Mouse (Mus musculus): ENCODE results near the gene Sall2.
A peak's percentile ranks its signal among the peaks of the same experiment; 100 is the strongest.
"Not testable (repeated sequence)": the region's sequence is repeated elsewhere in the genome, so short reads cannot be mapped to it uniquely, and the experiment has no call there.

Gene Sall2

GRCm38 (mm10) chr14:52327910-52328812 is at the start of gene Sall2:
Sall2 (minus strand) TSS chr14:52328762.
- no peak for DNase-seq (ENCODE audit: low read depth, low spot score)

DNA sequence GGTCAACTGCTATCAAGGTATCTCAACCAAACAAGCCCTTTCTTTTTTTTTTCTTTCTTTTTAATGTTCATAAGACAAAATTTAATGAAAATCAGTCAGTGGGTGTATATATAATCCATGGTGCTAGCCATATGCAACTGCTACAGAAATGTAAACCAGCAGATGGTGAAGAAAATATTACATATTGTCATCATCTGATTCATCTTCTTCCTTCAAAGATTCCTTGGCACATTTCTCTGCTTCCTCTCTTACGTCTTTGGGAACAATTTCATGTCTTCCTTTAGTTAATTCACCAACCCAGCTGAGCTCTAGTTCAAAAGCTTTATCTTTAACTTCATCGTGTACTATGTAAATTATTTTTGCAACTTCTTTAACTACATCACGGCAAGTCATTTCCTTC is 40.2 kb upstream of the Sall2 start:
- no peak for DNase-seq (ENCODE audit: low read depth, low spot score)

DNA sequence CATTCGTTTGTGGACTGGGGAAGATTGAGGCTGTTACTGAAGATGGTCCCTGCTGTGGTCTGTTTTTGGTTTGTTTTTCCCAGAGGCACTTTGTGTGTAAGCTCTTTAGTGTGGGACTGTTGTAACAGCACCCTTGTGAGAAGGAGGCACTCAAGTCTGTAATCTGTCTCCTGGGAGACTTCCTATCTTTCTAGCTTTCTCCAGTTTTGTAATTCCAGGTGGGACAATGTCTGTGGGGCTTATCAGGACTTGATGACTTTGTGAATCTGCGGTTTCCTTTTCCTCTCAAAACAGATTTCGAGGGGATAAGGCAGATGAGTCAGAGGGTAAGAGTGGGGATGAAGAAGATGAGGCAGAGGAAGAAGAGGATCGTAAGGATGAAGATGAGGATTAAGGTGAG is 27.7 kb upstream of the Sall2 start, which contains the start of gene Olfr1513:
TSS of gene Olfr1513 (minus strand) at position 101 of the 400 bp plus-strand sequence.
- DNase-seq (ENCODE audit: low read depth, low spot score) = no peak

- no peak for DNase-seq (ENCODE audit: low read depth, low spot score)
Measured at GRCm38 (mm10) chr14:52339512-52339852, 10.9 kb upstream of the Sall2 start.

DNA sequence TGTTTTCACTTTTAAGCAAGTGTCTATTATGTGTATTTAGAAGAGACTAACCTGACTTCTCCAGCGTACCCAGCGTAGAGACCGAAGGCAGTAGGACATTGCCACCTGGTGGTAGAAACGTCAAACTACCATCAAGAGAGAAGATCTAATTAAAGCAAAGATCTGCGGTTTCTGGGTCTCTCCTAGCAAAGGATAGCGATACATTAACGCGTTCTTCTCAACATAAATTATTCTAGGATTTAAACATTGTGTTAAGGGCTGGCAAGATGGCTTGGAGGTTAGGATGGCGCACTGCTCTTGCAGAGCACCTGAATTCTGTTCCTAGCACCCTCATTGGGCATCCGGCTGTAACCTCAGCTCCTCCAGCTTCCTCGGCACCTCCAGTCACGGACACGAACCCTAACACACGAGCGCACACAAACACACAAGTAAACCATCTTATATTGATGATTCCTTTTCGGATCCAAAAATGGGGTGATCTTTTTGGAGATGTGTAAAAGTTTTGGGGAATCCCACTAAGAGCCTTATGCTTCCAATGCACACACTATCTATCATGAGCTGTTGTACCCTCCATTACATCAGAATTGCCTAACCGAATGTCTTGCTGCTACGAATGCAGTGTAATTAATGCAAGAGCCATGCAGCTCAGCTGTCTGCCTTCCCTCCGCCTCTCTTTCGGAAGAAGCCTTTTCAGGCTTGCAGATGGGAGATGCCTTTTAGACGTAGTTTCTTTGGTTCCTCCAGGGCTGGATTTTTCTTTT is 10.4 kb upstream of the Sall2 start:
- peak; percentile 71 for DNase-seq (ENCODE audit: low read depth, low spot score)

DNA sequence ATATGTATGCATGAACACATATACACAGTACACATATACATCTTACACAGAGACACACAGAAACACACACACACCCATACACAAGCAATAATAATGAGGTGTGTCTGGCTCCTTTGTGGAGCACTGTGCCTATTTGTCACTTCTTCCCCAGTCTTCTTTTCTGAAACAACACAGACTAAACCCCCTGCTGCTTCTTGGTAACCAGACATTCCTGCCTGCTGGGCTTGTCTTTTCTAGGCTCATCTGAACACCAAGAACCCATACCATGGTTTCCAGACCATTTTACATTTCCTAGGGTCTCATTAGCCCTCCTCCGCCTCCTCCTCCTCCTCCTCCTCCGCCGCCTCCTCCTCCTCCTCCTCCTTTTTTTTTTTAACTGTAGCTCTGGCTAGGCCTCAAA is 3.6 kb upstream of the Sall2 start:
- DNase-seq (ENCODE audit: low read depth, low spot score) = no peak

DNA sequence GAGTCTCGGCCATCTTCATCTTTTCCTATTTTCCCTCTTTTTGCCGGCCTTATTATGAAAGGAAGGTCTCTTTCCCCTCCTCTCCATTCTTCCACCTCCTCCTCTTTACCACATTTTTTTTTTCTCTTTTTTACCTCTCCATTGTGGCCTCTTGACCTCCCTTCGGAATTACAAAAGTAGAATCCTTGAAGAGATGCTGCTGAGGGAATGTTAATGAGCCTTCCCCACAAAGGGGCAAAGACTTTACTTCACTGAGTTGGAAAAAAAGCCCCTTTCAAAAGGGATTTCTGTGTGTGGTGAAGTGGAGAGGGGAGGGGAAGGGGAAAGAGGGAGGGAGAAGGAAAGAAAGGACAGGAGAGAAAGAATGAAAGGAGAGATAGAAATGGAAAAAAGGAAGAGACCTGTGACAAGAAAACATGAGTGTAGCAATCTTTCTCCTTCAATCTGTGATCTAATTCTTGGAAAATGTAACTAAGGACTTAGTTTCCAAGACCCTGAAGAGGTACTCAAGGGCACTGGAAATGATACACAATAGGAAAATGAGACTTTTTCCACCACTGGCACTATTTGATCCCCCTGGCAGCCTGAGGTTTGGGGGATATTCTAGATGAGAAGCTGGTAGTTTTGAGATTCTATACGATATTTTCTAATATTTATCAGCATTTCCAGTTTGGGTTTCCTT is 2.6 kb upstream of the Sall2 start:
- DNase-seq (ENCODE audit: low read depth, low spot score) = no peak

DNA sequence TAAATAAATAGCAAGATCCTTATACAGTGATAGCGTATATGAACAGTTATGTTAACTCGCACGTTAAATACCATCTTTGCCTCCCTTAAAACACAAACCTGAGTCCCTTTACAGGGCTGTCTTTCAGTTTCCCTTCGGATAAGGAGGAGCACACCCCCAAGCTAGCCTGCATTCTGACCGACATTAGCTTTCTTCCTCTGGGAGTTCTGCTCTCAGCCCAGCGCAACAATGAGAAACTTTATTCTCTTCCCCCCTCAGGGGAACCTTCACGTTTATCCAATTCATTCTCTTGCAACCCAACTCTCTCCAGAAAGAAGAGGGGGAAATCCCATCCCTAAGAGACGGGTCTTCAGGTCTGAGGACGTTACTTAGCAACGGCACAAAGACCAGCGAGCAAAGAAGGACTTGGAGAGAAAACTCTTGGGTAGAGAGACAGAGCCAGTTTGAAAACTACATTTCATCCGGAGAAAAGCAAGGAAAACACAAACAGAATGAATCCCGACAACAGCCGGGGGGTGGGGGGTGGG is 1.1 kb downstream of the Sall2 start:
- no peak for DNase-seq (ENCODE audit: low read depth, low spot score)

GRCm38 (mm10) chr14:52325890-52326289 is 2.7 kb downstream of the Sall2 start:
- DNase-seq (ENCODE audit: low read depth, low spot score) = no peak

DNA sequence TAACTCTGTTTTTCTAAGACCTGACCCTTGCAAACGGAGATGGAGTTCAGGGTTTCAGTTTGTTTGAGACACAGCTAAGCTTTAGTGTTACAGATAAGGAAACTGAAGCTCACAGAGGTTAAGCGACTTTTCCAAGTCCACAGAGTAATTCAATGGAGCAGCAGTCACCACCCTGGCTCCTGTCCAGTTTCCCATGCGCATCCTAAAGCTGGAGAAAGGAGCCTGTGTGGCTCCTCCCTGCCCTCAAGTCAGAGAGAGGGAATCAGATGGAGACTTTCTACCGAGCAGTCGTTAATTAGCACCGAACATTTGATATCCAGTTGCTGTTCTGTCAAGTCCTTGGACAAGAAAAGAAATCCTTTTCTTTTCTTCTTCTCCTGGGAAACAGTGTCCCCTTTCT is 9.2 kb downstream of the Sall2 start:
- DNase-seq (ENCODE audit: low read depth, low spot score) = no peak

GRCm38 (mm10) chr14:52316441-52317225 is 11.9 kb downstream of the Sall2 start:
- DNase-seq (ENCODE audit: low read depth, low spot score) = peak; percentile 30

- peak; percentile 82 for DNase-seq (ENCODE audit: low read depth, low spot score)
Measured at GRCm38 (mm10) chr14:52315792-52316440, 12.6 kb downstream of the Sall2 start.

DNA sequence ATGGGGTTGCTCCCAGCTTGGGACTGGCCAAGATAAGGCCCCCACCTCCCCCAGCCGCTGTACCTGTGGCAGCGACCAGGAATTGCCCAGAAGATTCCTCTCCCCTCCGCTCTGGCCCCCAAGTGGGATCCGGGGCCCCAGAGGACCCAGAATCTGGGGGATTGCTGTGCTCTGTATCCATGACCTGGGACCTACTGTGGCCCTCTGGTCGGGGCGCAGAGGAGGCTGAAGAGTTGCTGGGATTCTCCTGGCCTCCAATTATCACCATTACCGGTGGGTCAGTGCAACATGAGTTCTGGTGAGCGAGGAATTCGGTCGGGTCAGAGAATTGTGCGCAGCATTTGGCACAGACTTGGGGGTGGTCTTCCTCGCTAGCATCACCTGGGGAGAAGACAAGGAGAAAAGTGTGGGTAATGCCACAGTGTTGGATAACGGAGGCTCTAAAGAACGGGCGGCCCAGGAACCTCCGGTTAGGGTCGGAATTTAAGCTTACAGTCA is 13.2 kb downstream of the Sall2 start:
- no peak for DNase-seq (ENCODE audit: low read depth, low spot score)

DNA sequence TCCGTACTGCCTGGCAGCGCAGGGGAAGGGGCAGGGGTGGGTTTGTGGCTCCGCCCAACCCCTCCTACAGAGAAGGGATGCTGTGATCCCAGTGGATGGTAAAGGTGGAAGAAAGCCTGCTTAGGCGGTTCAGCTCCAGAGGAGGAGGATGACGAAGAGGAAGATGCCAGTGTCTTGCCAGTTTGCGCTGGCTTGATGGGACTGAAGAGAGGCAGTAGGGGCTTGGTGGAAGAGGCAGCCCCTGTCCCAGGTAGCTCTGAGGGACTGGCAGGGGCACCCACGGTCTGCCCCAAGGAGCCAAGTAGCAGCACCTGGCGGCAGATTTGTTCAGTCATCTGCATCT is 13.8 kb downstream of the Sall2 start:
- no peak for DNase-seq (ENCODE audit: low read depth, low spot score)

- DNase-seq (ENCODE audit: low read depth, low spot score) = no peak
Measured at GRCm38 (mm10) chr14:52313931-52314807, 14.4 kb downstream of the Sall2 start.

DNA sequence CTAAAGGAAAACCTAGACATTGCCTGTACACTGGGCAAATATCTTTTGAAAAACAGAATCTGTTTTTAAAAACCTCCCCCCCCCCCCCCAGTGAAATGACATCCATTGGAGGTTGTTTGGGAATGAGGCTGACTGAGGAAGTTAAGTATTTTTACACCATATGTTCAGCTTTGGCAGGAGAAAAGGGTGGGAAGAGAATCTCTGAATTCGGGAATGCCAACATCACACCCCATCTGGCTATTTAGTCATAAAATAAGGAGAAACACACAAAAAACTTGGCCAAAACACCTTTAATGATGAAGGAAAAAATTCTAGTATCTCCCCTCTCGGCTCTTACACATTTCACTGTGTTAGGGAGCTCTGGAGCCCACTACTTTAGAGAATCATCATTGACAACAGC is 17.7 kb downstream of the Sall2 start:
- DNase-seq (ENCODE audit: low read depth, low spot score) = peak; percentile 43

DNA sequence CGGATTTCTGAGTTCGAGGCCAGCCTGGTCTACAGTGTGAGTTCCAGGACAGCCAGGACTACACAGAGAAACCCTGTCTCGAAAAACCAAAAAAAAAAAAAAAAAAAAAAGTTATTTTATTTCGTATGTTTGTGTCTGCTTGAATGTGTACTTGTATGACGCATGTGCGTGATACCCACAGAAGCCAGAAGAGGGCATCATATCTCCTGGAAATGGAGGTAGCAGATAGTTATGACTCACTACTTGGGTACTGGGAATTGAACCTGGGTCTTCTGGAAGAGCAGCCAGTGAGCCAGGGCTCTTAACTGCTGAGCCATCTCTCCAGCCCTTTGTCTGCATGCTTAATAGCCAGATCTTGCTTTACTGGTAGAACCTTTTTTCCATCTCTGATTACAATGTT is 18.2 kb downstream of the Sall2 start:
- DNase-seq (ENCODE audit: low read depth, low spot score) = not testable (repeated sequence)

DNA sequence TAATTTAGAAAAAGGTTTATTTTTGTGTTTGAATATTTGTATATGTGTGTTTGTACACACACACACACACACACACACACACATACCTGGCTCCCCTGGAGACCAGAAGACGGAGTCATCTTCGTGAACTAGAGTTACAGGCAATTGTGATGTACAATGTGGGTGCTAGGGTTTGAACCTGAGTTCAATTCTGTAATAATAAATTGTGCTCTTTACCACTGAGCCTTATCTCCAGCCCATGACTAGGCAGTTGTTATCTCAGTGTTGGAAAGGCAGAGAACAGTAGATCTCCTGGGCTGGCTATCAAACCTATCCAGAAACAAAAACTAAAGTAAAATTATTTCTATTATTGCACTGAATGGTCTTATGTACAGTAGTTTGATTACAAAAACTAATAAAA is 22.5 kb downstream of the Sall2 start:
- no peak for DNase-seq (ENCODE audit: low read depth, low spot score)

GRCm38 (mm10) chr14:52304644-52305271 is 23.8 kb downstream of the Sall2 start, which contains the start of gene Mettl3:
Mettl3 (minus strand) TSS chr14:52305128.
- DNase-seq (ENCODE audit: low read depth, low spot score) = peak; percentile 89
